Mouse (Mus musculus): Measurements from ENCODE around the gene Entpd1.

DNA sequence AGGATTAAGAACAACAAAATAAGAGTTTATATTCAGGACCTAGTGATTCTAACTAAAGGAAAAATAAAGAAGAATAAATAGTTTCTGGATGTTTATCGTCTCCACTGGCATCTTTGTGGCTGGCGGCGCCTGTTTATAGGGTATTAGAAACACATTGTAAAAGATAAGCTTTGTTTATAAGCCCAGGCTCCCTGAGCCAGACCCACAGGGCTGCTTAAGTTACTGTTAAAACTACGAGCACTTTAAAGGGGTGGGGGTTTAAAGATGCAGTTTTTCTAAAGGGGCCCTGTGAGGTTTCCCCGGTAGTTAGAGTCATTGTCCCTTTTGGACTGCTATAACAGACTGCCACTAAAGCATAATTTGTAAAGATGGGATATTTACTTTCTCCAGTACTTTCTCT lies 102.5 kb downstream of the Entpd1 start:
- TF ChIP-seq CTCF (IDR thresholded peaks at IDR 0.05; ENCODE audit: insufficient read depth, low read length) (no peak), POLR2A (IDR thresholded peaks at IDR 0.05; ENCODE audit: borderline replicate concordance, extremely low read depth, low read depth, low read length) (no peak)
